Mouse (Mus musculus): ENCODE results near the gene Thtpa. TPM values are rescaled to one million over a fixed set of nuclear protein-coding genes. Genes with fewer than 3 reads are reported as not detected.

The Thtpa gene
- polyA plus RNA-seq (2014; fragmentation: Illumina TruSeq; extraction: RNeasy Lipid Tissue Mini Kit (QIAGEN cat#74804); ENCODE audit: low read depth, low replicate concordance), result 2.9 TPM

DNA sequence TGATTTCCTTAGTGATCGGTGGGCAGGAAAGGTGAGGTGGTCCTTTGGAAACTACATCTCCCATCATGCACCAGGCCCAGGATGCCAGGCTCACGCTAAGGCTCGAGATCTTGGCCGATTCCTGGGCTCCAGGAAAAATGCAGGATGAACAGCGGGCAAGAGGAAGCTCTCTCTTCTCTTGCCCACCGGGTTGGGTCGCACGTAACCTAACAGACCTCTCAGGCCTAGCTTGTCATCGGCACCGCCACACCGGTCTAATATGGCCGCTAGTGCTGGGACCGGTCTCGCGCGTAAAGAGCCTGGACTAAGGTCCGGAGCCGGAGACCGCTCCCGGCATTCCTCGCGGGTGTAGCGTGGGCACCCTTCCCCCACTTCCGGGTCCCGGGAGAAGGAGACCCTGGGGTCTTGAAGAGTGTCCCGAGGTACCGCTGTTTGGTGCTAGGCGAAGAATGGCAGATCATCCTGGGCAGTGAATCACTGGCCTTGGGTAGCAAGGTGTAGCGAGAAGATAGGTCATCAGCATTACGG, at the start of gene Thtpa:
Gene Thtpa, plus strand, starts transcription at position 81 of the 528 bp plus-strand sequence.

DNA sequence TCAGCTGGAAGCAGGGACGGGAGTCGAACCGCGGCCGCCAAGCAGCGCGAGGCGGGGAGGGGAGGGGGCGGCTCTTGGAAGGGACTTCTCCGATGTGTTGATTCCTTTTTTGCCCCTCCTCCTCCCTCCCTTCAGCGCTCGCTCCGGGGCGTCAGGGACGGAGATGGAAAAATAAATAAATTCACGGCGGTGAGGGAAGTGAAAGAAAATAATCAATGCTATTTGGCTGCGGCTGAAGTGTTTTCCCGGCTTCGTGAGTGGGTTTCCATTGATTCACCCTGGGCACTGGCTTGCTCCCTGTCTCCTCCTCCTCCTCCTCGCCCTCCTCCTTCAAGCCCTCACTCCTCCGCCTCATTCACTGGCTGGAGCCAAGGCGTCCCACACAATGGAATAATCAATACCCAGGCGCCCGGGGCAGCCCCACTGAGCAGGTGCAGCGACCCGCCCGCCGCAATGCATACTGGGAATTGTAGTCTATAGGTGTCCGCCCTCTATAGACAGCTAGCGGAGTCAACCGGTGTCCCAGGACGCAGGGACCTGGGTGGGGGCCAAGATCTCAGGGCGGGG, 2.5 kb upstream of the Thtpa start, which contains the start of gene Zfhx2:
Gene Zfhx2, minus strand, starts transcription at position 314 of the 567 bp plus-strand sequence.

DNA sequence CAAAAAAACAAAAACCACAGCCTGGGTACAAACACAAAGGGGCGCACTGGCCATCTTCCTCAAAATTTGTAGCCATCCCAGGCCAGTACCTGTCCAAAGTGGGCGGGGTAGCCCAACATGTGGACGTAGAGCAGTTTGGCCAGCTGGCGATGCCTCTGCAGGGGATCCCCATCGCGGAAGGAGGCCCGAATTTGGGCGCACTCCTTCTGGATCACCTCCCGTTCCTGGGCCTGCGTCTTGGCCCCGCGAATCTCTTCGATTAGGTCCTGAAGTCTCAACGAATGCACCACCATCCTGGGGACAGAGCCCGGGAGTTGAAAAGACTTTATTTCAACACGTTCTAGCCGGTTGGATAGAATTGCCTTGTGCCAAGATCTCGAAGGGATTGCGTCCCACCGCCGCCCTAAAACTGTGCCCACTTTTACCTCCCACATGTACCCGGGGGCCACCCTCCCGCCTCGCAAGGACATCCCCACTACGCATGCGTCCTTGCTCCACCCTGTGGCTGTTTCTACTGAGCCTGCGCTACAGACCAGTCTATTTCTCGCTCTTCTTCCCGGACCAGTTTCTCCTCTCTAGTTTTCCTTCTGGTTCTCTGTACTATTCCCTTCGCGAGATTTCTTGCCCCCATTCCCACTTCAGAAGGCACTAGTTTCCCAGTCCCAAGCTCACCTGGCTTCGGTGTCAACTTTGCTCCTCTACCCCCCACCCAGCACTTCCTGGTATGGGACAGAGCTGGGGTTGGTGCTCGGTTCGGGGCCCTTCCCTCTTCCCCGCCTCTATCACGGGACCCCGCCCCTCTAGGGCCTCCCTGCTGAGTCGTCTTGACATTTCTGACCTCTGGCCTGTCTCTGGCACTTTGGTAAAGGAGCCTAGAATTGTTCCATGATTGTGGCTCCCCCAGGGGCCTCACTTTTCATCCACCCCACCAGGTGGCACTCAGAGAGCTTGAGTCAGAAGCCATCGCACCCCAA, 11.5 kb downstream of the Thtpa start, which contains the start of gene Ap1g2:
Gene Ap1g2, minus strand, starts transcription at position 758 of the 974 bp plus-strand sequence.

DNA sequence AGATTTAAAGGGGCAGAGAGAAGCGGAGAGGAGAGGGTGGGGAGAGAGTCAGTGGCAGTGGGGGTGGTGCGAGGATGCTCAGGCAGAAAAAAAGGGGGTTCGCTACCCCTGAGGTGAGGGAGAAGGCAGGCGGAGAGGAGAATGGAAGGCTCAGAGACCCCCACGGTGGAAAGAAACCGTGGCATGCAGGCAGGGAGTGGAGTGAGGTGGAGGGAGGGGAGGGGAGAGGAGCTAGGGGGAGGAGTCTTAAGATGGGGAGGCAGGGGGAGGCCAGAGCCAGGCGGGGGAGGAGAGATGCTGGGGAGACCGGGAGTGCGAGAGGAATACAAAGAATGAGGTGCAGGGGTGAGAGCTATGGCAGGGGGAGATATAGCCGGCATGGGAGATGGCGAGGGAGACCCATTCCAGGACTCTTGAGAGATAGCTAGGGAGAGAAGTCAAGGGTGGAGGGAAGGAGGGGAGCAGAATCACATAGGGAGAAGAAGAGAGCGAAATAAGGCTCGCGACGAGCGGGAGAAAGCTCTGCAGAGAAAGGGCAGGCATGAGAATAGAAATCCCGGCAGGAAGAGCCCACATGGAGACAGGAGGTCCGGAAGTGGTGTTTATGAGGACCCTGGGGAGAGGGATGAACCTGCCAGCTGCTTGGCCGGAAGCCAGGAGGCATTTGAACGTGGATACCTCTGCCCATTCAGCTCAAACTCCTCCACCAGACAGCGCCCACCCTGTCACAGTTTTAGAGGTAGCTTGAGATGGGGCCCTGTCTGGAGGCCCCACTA, 22.0 kb downstream of the Thtpa start, which contains the start of gene Jph4:
Gene Jph4, minus strand, starts transcription at position 511 of the 776 bp plus-strand sequence.

Other genes starting within 250 kb of the Thtpa start
- gene Homez, start 223.8 kb upstream of the Thtpa start, polyA plus RNA-seq (2014; fragmentation: Illumina TruSeq; extraction: RNeasy Lipid Tissue Mini Kit (QIAGEN cat#74804); ENCODE audit: low read depth, low replicate concordance), result 65.4 TPM
- gene Ppp1r3e, start 217.2 kb upstream of the Thtpa start, polyA plus RNA-seq (2014; fragmentation: Illumina TruSeq; extraction: RNeasy Lipid Tissue Mini Kit (QIAGEN cat#74804); ENCODE audit: low read depth, low replicate concordance), result 3.7 TPM
- 9.3 TPM for gene Bcl2l2, start 211.4 kb upstream of the Thtpa start, polyA plus RNA-seq (2014; fragmentation: Illumina TruSeq; extraction: RNeasy Lipid Tissue Mini Kit (QIAGEN cat#74804); ENCODE audit: low read depth, low replicate concordance)
- not detected for gene Gm20521, start 211.3 kb upstream of the Thtpa start, polyA plus RNA-seq (2014; fragmentation: Illumina TruSeq; extraction: RNeasy Lipid Tissue Mini Kit (QIAGEN cat#74804); ENCODE audit: low read depth, low replicate concordance)
- gene Pabpn1, start 202.3 kb upstream of the Thtpa start, polyA plus RNA-seq (2014; fragmentation: Illumina TruSeq; extraction: RNeasy Lipid Tissue Mini Kit (QIAGEN cat#74804); ENCODE audit: low read depth, low replicate concordance), result 155 TPM
- gene Slc22a17, start 181.7 kb upstream of the Thtpa start, polyA plus RNA-seq (2014; fragmentation: Illumina TruSeq; extraction: RNeasy Lipid Tissue Mini Kit (QIAGEN cat#74804); ENCODE audit: low read depth, low replicate concordance), result 0.43 TPM
- gene Efs, start 168.7 kb upstream of the Thtpa start, polyA plus RNA-seq (2014; fragmentation: Illumina TruSeq; extraction: RNeasy Lipid Tissue Mini Kit (QIAGEN cat#74804); ENCODE audit: low read depth, low replicate concordance), result not detected
- not detected for gene Il25, start 162.1 kb upstream of the Thtpa start, polyA plus RNA-seq (2014; fragmentation: Illumina TruSeq; extraction: RNeasy Lipid Tissue Mini Kit (QIAGEN cat#74804); ENCODE audit: low read depth, low replicate concordance)
- gene Cmtm5, start 158.5 kb upstream of the Thtpa start, polyA plus RNA-seq (2014; fragmentation: Illumina TruSeq; extraction: RNeasy Lipid Tissue Mini Kit (QIAGEN cat#74804); ENCODE audit: low read depth, low replicate concordance), result not detected
- gene Myh6, start 127.9 kb upstream of the Thtpa start, polyA plus RNA-seq (2014; fragmentation: Illumina TruSeq; extraction: RNeasy Lipid Tissue Mini Kit (QIAGEN cat#74804); ENCODE audit: low read depth, low replicate concordance), result 0.03 TPM
- gene Gm17428, start 117.9 kb upstream of the Thtpa start, polyA plus RNA-seq (2014; fragmentation: Illumina TruSeq; extraction: RNeasy Lipid Tissue Mini Kit (QIAGEN cat#74804); ENCODE audit: low read depth, low replicate concordance), result not detected
- not detected for gene Myh7, start 100.2 kb upstream of the Thtpa start, polyA plus RNA-seq (2014; fragmentation: Illumina TruSeq; extraction: RNeasy Lipid Tissue Mini Kit (QIAGEN cat#74804); ENCODE audit: low read depth, low replicate concordance)
- 3.7 TPM for gene Ngdn, start 79.3 kb upstream of the Thtpa start, polyA plus RNA-seq (2014; fragmentation: Illumina TruSeq; extraction: RNeasy Lipid Tissue Mini Kit (QIAGEN cat#74804); ENCODE audit: low read depth, low replicate concordance)
- gene Zfhx2, start 2.5 kb upstream of the Thtpa start, polyA plus RNA-seq (2014; fragmentation: Illumina TruSeq; extraction: RNeasy Lipid Tissue Mini Kit (QIAGEN cat#74804); ENCODE audit: low read depth, low replicate concordance), result 0.97 TPM
- gene Ap1g2, start 11.8 kb downstream of the Thtpa start, polyA plus RNA-seq (2014; fragmentation: Illumina TruSeq; extraction: RNeasy Lipid Tissue Mini Kit (QIAGEN cat#74804); ENCODE audit: low read depth, low replicate concordance), result 0.48 TPM
- 2.7 TPM for gene Jph4, start 22.2 kb downstream of the Thtpa start, polyA plus RNA-seq (2014; fragmentation: Illumina TruSeq; extraction: RNeasy Lipid Tissue Mini Kit (QIAGEN cat#74804); ENCODE audit: low read depth, low replicate concordance)
- gene Dhrs2, start 127.2 kb downstream of the Thtpa start, polyA plus RNA-seq (2014; fragmentation: Illumina TruSeq; extraction: RNeasy Lipid Tissue Mini Kit (QIAGEN cat#74804); ENCODE audit: low read depth, low replicate concordance), result 0.28 TPM